Mouse (Mus musculus): ENCODE results near the gene Dixdc1. TPM values are rescaled to one million over a fixed set of nuclear protein-coding genes. Genes with fewer than 3 reads are reported as not detected.

Gene Dixdc1
- polyA plus RNA-seq, 1 experiment from 2014 or later: 30.4 TPM

GRCm38 (mm10) chr9:50742261-50742660 lies 2.9 kb upstream of the Dixdc1 start:
- Histone ChIP-seq H3K4me3 (replicated peaks) (no peak overlapping the region), H3K27ac (no peak overlapping the region), H3K27me3 (no peaks in the 10 kb centered on the region; the same call in 1 of the 2 replicates), H3K4me2 (no peak overlapping the region), H3K36me3 (no peaks in the 10 kb centered on the region), H3K9me3 (no peaks in the 10 kb centered on the region), H3K4me1 (replicated peaks) (peaks cover 14% of the 10 kb centered on the region), H3K9ac (replicated peaks) (no peak overlapping the region)
- ATAC-seq (ENCODE audit: insufficient number of reproducible peaks, insufficient read depth, low FRiP score, low TSS enrichment, low read depth): no peak
- WGBS: 91% methylated on average over 3 of the region's 3 CpGs

GRCm38 (mm10) chr9:50740867-50741784 lies 1.8 kb upstream of the Dixdc1 start:
- ATAC-seq (ENCODE audit: insufficient number of reproducible peaks, insufficient read depth, low FRiP score, low TSS enrichment, low read depth): no peak
- WGBS: 84% methylated on average over 14 of the region's 14 CpGs

DNA sequence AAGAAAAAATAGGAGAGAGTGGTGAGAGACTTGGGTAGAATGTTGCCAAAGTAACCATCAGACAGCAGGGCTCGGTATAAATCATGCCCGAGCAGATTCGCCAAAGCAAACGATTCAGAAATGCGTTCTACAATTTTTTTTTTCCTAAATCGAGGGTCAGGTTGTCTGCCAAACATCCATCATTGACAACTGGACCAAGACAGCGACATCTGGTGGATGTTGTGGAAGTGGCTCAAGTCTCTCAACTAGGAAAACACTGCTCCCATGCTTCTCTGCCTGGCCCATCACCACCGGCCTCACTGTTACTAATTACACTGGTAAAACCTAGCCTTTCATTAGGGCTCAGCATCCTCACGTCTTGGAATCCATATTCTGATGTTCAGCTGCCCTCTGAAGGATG lies 4.3 kb downstream of the Dixdc1 start:
- 3% methylated on average over 9 of the region's 9 CpGs for WGBS

More at GRCm38 (mm10) chr9:50740867-50741784, 1.8 kb upstream of the Dixdc1 start:
- H3K9ac ChIP-seq (replicated peaks): no peak overlapping the region
- H3K4me3 ChIP-seq (replicated peaks): no peak overlapping the region
- no peak overlapping the region for H3K27ac ChIP-seq
- H3K4me2 ChIP-seq: no peak overlapping the region
- no peaks in the 10 kb centered on the region for H3K9me3 ChIP-seq
- no peaks in the 10 kb centered on the region for H3K36me3 ChIP-seq
- H3K4me1 ChIP-seq (replicated peaks): peaks cover 7% of the 10 kb centered on the region
- no peaks in the 10 kb centered on the region; the same call in 1 of the 2 replicates for H3K27me3 ChIP-seq

DNA sequence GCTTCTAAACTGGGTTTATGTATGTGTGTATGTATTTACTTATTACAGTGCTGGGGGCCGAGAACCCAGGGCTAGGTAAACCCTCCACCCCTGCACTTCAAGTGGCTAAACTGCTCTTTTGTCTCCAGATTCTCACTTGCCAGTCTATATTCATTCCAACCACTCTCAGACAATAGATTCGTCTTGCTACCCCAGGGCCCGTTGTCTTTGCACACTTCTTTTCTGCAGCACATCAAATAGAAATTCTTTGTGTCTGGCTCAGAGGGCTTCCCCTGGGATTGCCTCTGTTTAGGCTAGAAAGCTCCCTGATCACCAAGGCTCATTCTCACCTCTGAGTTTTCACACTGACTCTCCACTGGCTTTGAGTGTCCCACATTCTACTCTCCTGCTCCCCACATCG lies 6.8 kb downstream of the Dixdc1 start:
- H3K36me3 ChIP-seq: no peaks in the 10 kb centered on the region
- no peak overlapping the region for H3K4me3 ChIP-seq (replicated peaks)
- H3K4me1 ChIP-seq (replicated peaks): peaks cover 7% of the 10 kb centered on the region; the same call in 1 of the 2 replicates
- no peaks in the 10 kb centered on the region for H3K27me3 ChIP-seq
- H3K9ac ChIP-seq (replicated peaks): no peak overlapping the region
- no peak for ATAC-seq (ENCODE audit: insufficient number of reproducible peaks, insufficient read depth, low FRiP score, low TSS enrichment, low read depth)
- WGBS: 20% methylated on average over 4 of the region's 4 CpGs
- no peak overlapping the region for H3K27ac ChIP-seq
- H3K9me3 ChIP-seq: no peaks in the 10 kb centered on the region
- no peak overlapping the region for H3K4me2 ChIP-seq

More for the DNA sequence above, 4.3 kb downstream of the Dixdc1 start:
- Histone ChIP-seq H3K9ac (replicated peaks) (no peak overlapping the region), H3K27me3 (no peaks in the 10 kb centered on the region), H3K36me3 (no peaks in the 10 kb centered on the region), H3K4me3 (replicated peaks) (no peak overlapping the region), H3K9me3 (no peaks in the 10 kb centered on the region), H3K4me2 (0 out of 2 replicates have a peak overlapping the region, but pooled peaks have one; percentile 15), H3K27ac (no peak overlapping the region), H3K4me1 (replicated peaks) (peaks cover 7% of the 10 kb centered on the region)
- no peak for ATAC-seq (ENCODE audit: insufficient number of reproducible peaks, insufficient read depth, low FRiP score, low TSS enrichment, low read depth)

DNA sequence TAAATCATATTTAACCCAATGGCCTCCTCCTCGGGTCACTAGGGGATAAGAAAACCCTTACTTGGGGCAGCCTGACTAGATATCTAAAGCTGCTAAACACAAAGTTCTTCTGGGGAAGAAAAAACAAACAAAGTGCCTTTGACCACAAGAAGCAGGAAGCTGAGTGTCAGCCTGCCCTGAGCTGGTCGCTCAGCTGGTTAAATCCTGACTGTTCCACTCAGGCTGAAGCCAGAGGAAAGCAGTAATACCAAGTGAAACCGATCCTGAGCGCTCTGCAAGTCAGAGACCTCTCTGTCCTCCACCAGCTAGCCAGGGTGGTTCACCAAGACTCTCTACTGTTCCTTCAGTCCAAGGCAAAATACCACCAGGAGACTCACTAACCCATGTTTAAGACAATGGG lies 9.7 kb downstream of the Dixdc1 start:
- H3K27me3 ChIP-seq: no peaks in the 10 kb centered on the region
- peaks cover 32% of the 10 kb centered on the region for H3K4me1 ChIP-seq (replicated peaks)
- no peak overlapping the region for H3K27ac ChIP-seq
- ATAC-seq (ENCODE audit: insufficient number of reproducible peaks, insufficient read depth, low FRiP score, low TSS enrichment, low read depth): no peak
- no peak overlapping the region for H3K4me2 ChIP-seq
- no peaks in the 10 kb centered on the region for H3K36me3 ChIP-seq
- H3K9me3 ChIP-seq: no peaks in the 10 kb centered on the region
- no peak overlapping the region for H3K4me3 ChIP-seq (replicated peaks)
- WGBS: 55% methylated on average over 4 of the region's 4 CpGs
- H3K9ac ChIP-seq (replicated peaks): no peak overlapping the region

DNA sequence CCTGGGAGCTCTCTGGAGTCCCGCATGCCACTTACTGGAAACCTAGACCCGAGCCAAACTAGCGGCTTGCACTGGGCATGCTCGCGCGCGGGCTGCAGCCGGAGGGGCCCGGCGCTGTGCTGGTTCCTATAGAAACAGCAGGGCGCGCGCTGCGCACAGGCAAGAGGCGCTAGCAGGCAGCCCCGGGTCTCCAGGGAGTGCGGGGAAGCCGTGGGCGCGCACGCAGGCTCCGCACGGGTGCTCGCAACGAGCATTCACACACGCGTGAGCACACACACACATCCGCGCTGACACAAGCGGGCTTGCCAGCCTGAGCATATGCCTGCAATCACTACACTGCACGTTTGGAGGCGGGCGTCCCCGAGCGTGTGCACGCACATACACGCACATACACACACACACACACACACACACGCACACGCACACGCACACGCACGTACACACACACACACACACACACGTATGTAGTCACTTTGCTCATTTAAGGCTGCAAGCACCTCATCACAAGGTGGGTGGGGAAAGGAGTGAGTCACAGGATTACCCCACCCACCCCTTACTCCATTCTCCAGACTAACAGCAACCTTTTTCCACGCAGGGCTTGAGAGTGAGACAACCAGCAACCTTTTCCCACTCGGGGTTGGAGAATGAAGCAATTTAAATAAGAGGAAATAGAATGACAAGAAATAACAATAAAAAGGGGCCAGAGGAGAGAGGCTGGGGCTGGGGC lies 11.2 kb downstream of the Dixdc1 start:
- under 1% methylated on average over 40 of the region's 45 CpGs for WGBS
- Histone ChIP-seq H3K27me3 (no peaks in the 10 kb centered on the region), H3K4me2 (peak overlapping the region; percentile 83), H3K27ac (peak overlapping the region; percentile 88), H3K36me3 (no peaks in the 10 kb centered on the region), H3K4me3 (replicated peaks) (peak overlapping the region; percentile 71), H3K9me3 (no peaks in the 10 kb centered on the region), H3K4me1 (replicated peaks) (peaks cover 44% of the 10 kb centered on the region), H3K9ac (replicated peaks) (peak overlapping the region; percentile 70)
- peak; percentile 93 for ATAC-seq (ENCODE audit: insufficient number of reproducible peaks, insufficient read depth, low FRiP score, low TSS enrichment, low read depth)

DNA sequence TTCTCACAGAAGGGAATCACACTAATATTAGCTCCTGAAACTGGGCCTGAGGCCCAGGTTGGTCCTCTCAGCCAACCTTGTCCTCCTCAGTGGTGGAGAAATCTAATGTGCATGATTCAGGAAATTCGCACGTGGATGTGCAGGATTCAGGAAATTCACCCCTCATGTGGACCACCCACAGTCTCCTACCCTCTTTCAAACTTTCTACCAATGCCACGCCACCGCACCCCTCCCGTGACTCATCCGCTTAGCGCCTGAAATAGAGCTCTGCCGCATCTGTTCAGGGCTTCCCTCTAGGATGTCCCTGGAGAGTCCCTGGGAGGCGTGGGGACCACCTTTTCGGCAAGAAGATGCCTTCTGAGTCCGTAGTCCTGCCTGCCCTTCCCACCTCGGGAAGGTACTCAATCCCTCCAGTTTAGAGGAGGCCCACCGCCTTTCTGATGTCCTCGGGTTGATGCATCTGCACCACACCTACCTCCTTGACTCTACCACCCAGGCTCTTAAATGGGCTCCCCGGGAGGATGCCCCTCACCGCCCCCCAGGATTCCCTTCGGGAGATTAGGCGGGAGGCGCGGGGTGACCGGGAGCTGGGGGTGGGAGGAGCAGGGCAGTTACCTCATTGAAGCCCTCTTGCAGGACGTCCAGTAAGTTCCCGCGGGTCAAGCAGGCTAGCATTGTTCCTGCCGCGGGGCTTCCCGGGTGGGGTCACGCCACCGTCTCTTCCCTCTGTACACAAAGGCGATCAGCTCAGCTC lies 12.0 kb downstream of the Dixdc1 start:
- peak overlapping the region; percentile 70 for H3K9ac ChIP-seq (replicated peaks)
- peak; percentile 23; the same call in 1 of the 2 replicates for ATAC-seq (ENCODE audit: insufficient number of reproducible peaks, insufficient read depth, low FRiP score, low TSS enrichment, low read depth)
- WGBS: 3% methylated on average over 30 of the region's 30 CpGs
- H3K4me2 ChIP-seq: peak overlapping the region; percentile 83
- H3K9me3 ChIP-seq: no peaks in the 10 kb centered on the region
- H3K27me3 ChIP-seq: no peaks in the 10 kb centered on the region
- H3K4me3 ChIP-seq (replicated peaks): peak overlapping the region; percentile 71
- peak overlapping the region; percentile 88 for H3K27ac ChIP-seq
- peaks cover 50% of the 10 kb centered on the region for H3K4me1 ChIP-seq (replicated peaks)
- no peaks in the 10 kb centered on the region for H3K36me3 ChIP-seq

- Histone ChIP-seq H3K4me3 (replicated peaks) (peak overlapping the region; percentile 71), H3K27ac (peak overlapping the region; percentile 88), H3K36me3 (no peaks in the 10 kb centered on the region), H3K9me3 (no peaks in the 10 kb centered on the region), H3K9ac (replicated peaks) (peak overlapping the region; percentile 70; the same call in 1 of the 2 replicates), H3K4me2 (peak overlapping the region; percentile 83), H3K27me3 (no peaks in the 10 kb centered on the region), H3K4me1 (replicated peaks) (peaks cover 55% of the 10 kb centered on the region)
- WGBS: 23% methylated on average over 8 of the region's 8 CpGs
- ATAC-seq (ENCODE audit: insufficient number of reproducible peaks, insufficient read depth, low FRiP score, low TSS enrichment, low read depth): no peak
Observed at GRCm38 (mm10) chr9:50725921-50726590, 13.3 kb downstream of the Dixdc1 start.

DNA sequence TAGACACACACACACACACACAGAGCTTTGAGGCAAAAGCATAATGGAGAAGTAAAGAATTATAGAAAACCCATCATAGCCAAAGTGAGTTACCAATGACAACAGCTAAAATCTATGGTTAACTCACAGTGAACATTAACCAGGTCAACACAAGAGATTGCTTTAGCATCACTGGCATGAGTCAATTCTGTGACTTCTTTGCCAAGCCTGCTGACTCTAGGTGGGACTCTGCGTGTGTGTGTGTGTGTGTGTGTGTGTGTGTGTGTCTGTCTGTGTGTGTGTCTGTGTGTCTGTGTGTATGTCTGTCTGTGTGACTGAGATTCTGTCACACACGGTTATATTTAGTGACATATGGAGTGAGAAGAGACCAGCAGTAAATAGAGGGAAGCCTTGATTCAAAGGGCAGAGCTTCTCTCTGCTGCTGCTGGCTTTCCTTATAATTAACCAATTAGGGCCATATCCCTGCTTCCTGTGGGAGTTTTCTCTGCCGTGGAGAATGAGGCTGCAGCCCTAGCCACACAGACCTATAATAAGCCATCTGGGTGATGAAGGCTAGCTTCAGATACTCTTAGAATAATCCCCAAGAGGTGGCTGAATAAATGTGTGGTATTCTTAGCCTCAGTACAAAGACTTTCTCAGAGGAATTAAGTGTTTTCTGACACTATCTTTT lies 14.5 kb downstream of the Dixdc1 start:
- Histone ChIP-seq H3K27ac (peak overlapping the region; percentile 25; the same call in 1 of the 2 replicates), H3K4me2 (peak overlapping the region; percentile 22)
- 25% methylated on average over 3 of the region's 3 CpGs for WGBS

GRCm38 (mm10) chr9:50724147-50724546 lies 15.2 kb downstream of the Dixdc1 start:
- 72% methylated on average over 2 of the region's 2 CpGs for WGBS

More for the DNA sequence above, 14.5 kb downstream of the Dixdc1 start:
- Histone ChIP-seq H3K9me3 (no peaks in the 10 kb centered on the region), H3K4me1 (replicated peaks) (peaks cover 58% of the 10 kb centered on the region), H3K36me3 (peaks cover 1% of the 10 kb centered on the region; the same call in 1 of the 2 replicates), H3K4me3 (replicated peaks) (no peak overlapping the region), H3K27me3 (no peaks in the 10 kb centered on the region), H3K9ac (replicated peaks) (no peak overlapping the region)
- ATAC-seq (ENCODE audit: insufficient number of reproducible peaks, insufficient read depth, low FRiP score, low TSS enrichment, low read depth): no peak

More at GRCm38 (mm10) chr9:50724147-50724546, 15.2 kb downstream of the Dixdc1 start:
- H3K27me3 ChIP-seq: no peaks in the 10 kb centered on the region
- no peak overlapping the region for H3K4me3 ChIP-seq (replicated peaks)
- no peak overlapping the region for H3K9ac ChIP-seq (replicated peaks)
- no peak for ATAC-seq (ENCODE audit: insufficient number of reproducible peaks, insufficient read depth, low FRiP score, low TSS enrichment, low read depth)
- H3K4me2 ChIP-seq: peak overlapping the region; percentile 22; the same call in 1 of the 2 replicates
- H3K9me3 ChIP-seq: no peaks in the 10 kb centered on the region
- peaks cover 55% of the 10 kb centered on the region for H3K4me1 ChIP-seq (replicated peaks)
- peak overlapping the region; percentile 1; the same call in 1 of the 2 replicates for H3K27ac ChIP-seq
- peaks cover 5% of the 10 kb centered on the region; the same call in 1 of the 2 replicates for H3K36me3 ChIP-seq
